Mouse (Mus musculus) MEL (cell line): Measurements from ENCODE around the gene Ywhae. TPM values are rescaled to one million over a fixed set of nuclear protein-coding genes. Genes with fewer than 3 reads are reported as not detected.

ENCODE experiments used
- DNase-seq: peaks from one replicate; pipeline ENCODE4 v3.0.0; 2011; ENCODE audit warnings: low read depth, low spot score
- H3K27ac ChIP-seq: 2 replicates; pipeline ENCODE4 v1.5.1; 2012; ENCODE audit warnings: low read depth, mild to moderate bottlenecking, control low read depth, low read length, moderate library complexity; ENCODE audit not compliant: control insufficient read depth
- H3K27me3 ChIP-seq, 2 experiments: fragments of 150-350 bp in 1 of 2; sonication (generic) in 1 of 2; 2 replicates each; pipeline ENCODE4 v1.6.1; 2012; ENCODE audit warnings: low read length in 2 of 2, mild to moderate bottlenecking in 2 of 2, improper control_type of control experiment in 1 of 2, moderate library complexity in 1 of 2; ENCODE audit not compliant: insufficient read depth in 2 of 2, control insufficient read depth in 1 of 2
- H3K36me3 ChIP-seq, 2 experiments: 2 replicates each; pipeline ENCODE4 v1.6.1; 2012 to 2014; ENCODE audit warnings: low read length in 2 of 2, improper control_type of control experiment in 1 of 2, inconsistent platforms in 1 of 2, mild to moderate bottlenecking in 1 of 2; ENCODE audit not compliant: insufficient read depth in 2 of 2, control insufficient read depth in 1 of 2
- H3K4me1 ChIP-seq, 2 experiments: fragments of 150-350 bp in 1 of 2; sonication (generic) in 1 of 2; 2 replicates each; pipeline ENCODE4 v1.6.1; 2012; ENCODE audit warnings: low read length in 2 of 2, improper control_type of control experiment in 1 of 2, mild to moderate bottlenecking in 1 of 2; ENCODE audit not compliant: insufficient read depth in 2 of 2, control insufficient read depth in 1 of 2
- H3K4me3 ChIP-seq, 2 experiments: fragments of 150-350 bp in 1 of 2; sonication (generic) in 1 of 2; 2 replicates each; pipeline ENCODE4 v1.5.1; 2012; ENCODE audit warnings: low read depth in 2 of 2, low read length in 2 of 2, mild to moderate bottlenecking in 2 of 2, moderate library complexity in 2 of 2, control low read depth in 1 of 2, improper control_type of control experiment in 1 of 2; ENCODE audit not compliant: control insufficient read depth in 1 of 2, insufficient read depth in 1 of 2
- H3K79me2 ChIP-seq: 2 replicates; pipeline ENCODE4 v1.6.1; 2012; ENCODE audit warnings: mild to moderate bottlenecking, low read length, moderate library complexity; ENCODE audit not compliant: control insufficient read depth, poor library complexity, insufficient read depth
- H3K9ac ChIP-seq: 2 replicates; pipeline ENCODE4 v1.6.1; 2012; ENCODE audit warnings: low read depth, mild to moderate bottlenecking, control low read depth, low read length, moderate library complexity; ENCODE audit not compliant: control insufficient read depth, poor library complexity, severe bottlenecking
- H3K9me3 ChIP-seq: fragments of 150-350 bp; sonication (generic); replicated peaks from 2 replicates; pipeline ENCODE4 v1.6.1; 2012; ENCODE audit warnings: mild to moderate bottlenecking, low read length, improper control_type of control experiment, moderate library complexity; ENCODE audit not compliant: insufficient read depth
- CHD1 ChIP-seq: IDR thresholded peaks from 2 replicates; pipeline ENCODE4 v1.6.1; 2012; ENCODE audit warnings: low read depth, mild to moderate bottlenecking, inconsistent platforms, low read length, improper control_type of control experiment
- CHD2 ChIP-seq: IDR thresholded peaks from 2 replicates; pipeline ENCODE4 v1.6.1; 2011; ENCODE audit warnings: low read length, improper control_type of control experiment
- CTCF ChIP-seq, 3 experiments: IDR thresholded peaks in 2 of 3; conservative IDR thresholded peaks in 1 of 3; 2 replicates each; pipeline ENCODE4 v1.5.1; 2011 to 2012; ENCODE audit warnings: low read length in 3 of 3, low read depth in 2 of 3, mild to moderate bottlenecking in 2 of 3, improper control_type of control experiment in 1 of 3, inconsistent platforms in 1 of 3, mixed read lengths in 1 of 3, moderate library complexity in 1 of 3; ENCODE audit not compliant: control insufficient read depth in 1 of 3, insufficient read depth in 1 of 3, poor library complexity in 1 of 3, severe bottlenecking in 1 of 3
- E2F4 ChIP-seq: IDR thresholded peaks from 2 replicates; pipeline ENCODE4 v1.6.1; 2011; ENCODE audit warnings: low read depth, low read length, improper control_type of control experiment, borderline replicate concordance
- ELF1 ChIP-seq: IDR thresholded peaks from 2 replicates; pipeline ENCODE4 v1.6.1; 2014; ENCODE audit warnings: low read depth, mild to moderate bottlenecking, inconsistent platforms, low read length, improper control_type of control experiment, moderate library complexity
- EP300 ChIP-seq, 2 experiments: IDR thresholded peaks; 2 replicates each; pipeline ENCODE4 v1.6.1; 2011; ENCODE audit warnings: improper control_type of control experiment in 2 of 2, low read length in 2 of 2, low read depth in 1 of 2, mild to moderate bottlenecking in 1 of 2
- ETS1 ChIP-seq: IDR thresholded peaks from 2 replicates; pipeline ENCODE4 v1.6.1; 2012; ENCODE audit warnings: low read depth, mild to moderate bottlenecking, inconsistent platforms, low read length, improper control_type of control experiment, moderate library complexity
- GATA1 ChIP-seq: IDR thresholded peaks from 2 replicates; pipeline ENCODE4 v1.6.1; 2011; ENCODE audit warnings: low read depth, low read length, improper control_type of control experiment
- HCFC1 ChIP-seq: IDR thresholded peaks from 2 replicates; pipeline ENCODE4 v1.6.1; 2012; ENCODE audit warnings: low read depth, mild to moderate bottlenecking, inconsistent platforms, low read length, improper control_type of control experiment, moderate library complexity
- JUND ChIP-seq: IDR thresholded peaks from 2 replicates; pipeline ENCODE4 v1.6.1; 2011; ENCODE audit warnings: low read depth, mild to moderate bottlenecking, improper control_type of control experiment, low read length
- KAT2A ChIP-seq: conservative IDR thresholded peaks from 2 replicates; pipeline ENCODE4 v1.6.1; 2012; ENCODE audit warnings: low read depth, low read length, improper control_type of control experiment, inconsistent platforms
- MAFK ChIP-seq: IDR thresholded peaks from 2 replicates; pipeline ENCODE4 v1.6.1; 2011; ENCODE audit warnings: low read depth, mild to moderate bottlenecking, low read length, improper control_type of control experiment, borderline replicate concordance
- MAZ ChIP-seq: IDR thresholded peaks from 2 replicates; pipeline ENCODE4 v1.6.1; 2012; ENCODE audit warnings: low read depth, mild to moderate bottlenecking, inconsistent platforms, low read length, improper control_type of control experiment
- MEF2A ChIP-seq: IDR thresholded peaks from 2 replicates; pipeline ENCODE4 v1.6.1; 2014; ENCODE audit warnings: low read depth, mild to moderate bottlenecking, inconsistent platforms, low read length, improper control_type of control experiment; ENCODE audit not compliant: poor library complexity, insufficient replicate concordance, severe bottlenecking; ENCODE audit errors: extremely low read depth
- MXI1 ChIP-seq: IDR thresholded peaks from 2 replicates; pipeline ENCODE4 v1.6.1; 2011; ENCODE audit warnings: mild to moderate bottlenecking, low read depth, low read length, improper control_type of control experiment
- MYB ChIP-seq: IDR thresholded peaks from 2 replicates; pipeline ENCODE4 v1.6.1; 2011; ENCODE audit warnings: mild to moderate bottlenecking, low read depth, low read length, improper control_type of control experiment
- NELFE ChIP-seq: IDR thresholded peaks from 2 replicates; pipeline ENCODE4 v1.6.1; 2011; ENCODE audit warnings: low read depth, low read length, improper control_type of control experiment
- POLR2A ChIP-seq, 2 experiments: IDR thresholded peaks; 2 replicates each; pipeline ENCODE4 v1.6.1; 2011 to 2012; ENCODE audit warnings: low read length in 2 of 2, mild to moderate bottlenecking in 2 of 2, control low read depth in 1 of 2, improper control_type of control experiment in 1 of 2, low read depth in 1 of 2, moderate library complexity in 1 of 2; ENCODE audit not compliant: control insufficient read depth in 1 of 2, insufficient read depth in 1 of 2, poor library complexity in 1 of 2
- POLR2AphosphoS2 ChIP-seq: IDR thresholded peaks from 2 replicates; pipeline ENCODE4 v1.6.1; 2011; ENCODE audit warnings: low read length, improper control_type of control experiment
- POLR2AphosphoS5 ChIP-seq: IDR thresholded peaks from 2 replicates; pipeline ENCODE4 v1.6.1; 2012; ENCODE audit warnings: low read depth, borderline replicate concordance, mild to moderate bottlenecking, inconsistent platforms, low read length, moderate library complexity, mixed read lengths
- RAD21 ChIP-seq: IDR thresholded peaks from 2 replicates; pipeline ENCODE4 v1.6.1; 2011; ENCODE audit warnings: mild to moderate bottlenecking, low read depth, low read length, improper control_type of control experiment
- RCOR1 ChIP-seq: IDR thresholded peaks from 2 replicates; pipeline ENCODE4 v1.6.1; 2012; ENCODE audit warnings: low read depth, mild to moderate bottlenecking, inconsistent platforms, low read length, improper control_type of control experiment
- SIN3A ChIP-seq: IDR thresholded peaks from 2 replicates; pipeline ENCODE4 v1.6.1; 2012; ENCODE audit warnings: low read length, improper control_type of control experiment, inconsistent platforms
- SMC3 ChIP-seq: IDR thresholded peaks from 2 replicates; pipeline ENCODE4 v1.6.1; 2011; ENCODE audit warnings: low read depth, low read length, improper control_type of control experiment
- TBP ChIP-seq: IDR thresholded peaks from 2 replicates; pipeline ENCODE4 v1.8.0; 2011; ENCODE audit warnings: low read depth, low read length, improper control_type of control experiment
- TCF12 ChIP-seq: IDR thresholded peaks from 2 replicates; pipeline ENCODE4 v1.6.1; 2014; ENCODE audit warnings: low read depth, mild to moderate bottlenecking, inconsistent platforms, low read length, improper control_type of control experiment, moderate library complexity
- USF1 ChIP-seq: IDR thresholded peaks from 2 replicates; pipeline ENCODE4 v1.6.1; 2014; ENCODE audit warnings: low read depth, mild to moderate bottlenecking, inconsistent platforms, low read length, improper control_type of control experiment, moderate library complexity
- polyA plus RNA-seq, 2 experiments: library from polyadenylated mRNA; stranded (reverse) in 1 of 2; unstranded in 1 of 2; fragments of >175 nt in 1 of 2; fragments of >200 nt in 1 of 2; gene quantifications; 2 replicates each; pipeline versions ENCODE4 v1.2.1 to v1.2.4; 2012; ENCODE audit warnings: low replicate concordance in 2 of 2, low read depth in 1 of 2; ENCODE audit not compliant: insufficient read length in 2 of 2, insufficient read depth in 1 of 2, missing spikeins in 1 of 2
- total RNA-seq: library from RNA; depleted of rRNA; stranded (reverse); fragments of 300-350 nt; gene quantifications from 2 replicates; pipeline ENCODE4 v1.2.3, GENCODE M21; 2012

Ywhae gene
- total and polyA plus RNA-seq, 3 experiments: 303 to 855 (median 755) TPM

DNA sequence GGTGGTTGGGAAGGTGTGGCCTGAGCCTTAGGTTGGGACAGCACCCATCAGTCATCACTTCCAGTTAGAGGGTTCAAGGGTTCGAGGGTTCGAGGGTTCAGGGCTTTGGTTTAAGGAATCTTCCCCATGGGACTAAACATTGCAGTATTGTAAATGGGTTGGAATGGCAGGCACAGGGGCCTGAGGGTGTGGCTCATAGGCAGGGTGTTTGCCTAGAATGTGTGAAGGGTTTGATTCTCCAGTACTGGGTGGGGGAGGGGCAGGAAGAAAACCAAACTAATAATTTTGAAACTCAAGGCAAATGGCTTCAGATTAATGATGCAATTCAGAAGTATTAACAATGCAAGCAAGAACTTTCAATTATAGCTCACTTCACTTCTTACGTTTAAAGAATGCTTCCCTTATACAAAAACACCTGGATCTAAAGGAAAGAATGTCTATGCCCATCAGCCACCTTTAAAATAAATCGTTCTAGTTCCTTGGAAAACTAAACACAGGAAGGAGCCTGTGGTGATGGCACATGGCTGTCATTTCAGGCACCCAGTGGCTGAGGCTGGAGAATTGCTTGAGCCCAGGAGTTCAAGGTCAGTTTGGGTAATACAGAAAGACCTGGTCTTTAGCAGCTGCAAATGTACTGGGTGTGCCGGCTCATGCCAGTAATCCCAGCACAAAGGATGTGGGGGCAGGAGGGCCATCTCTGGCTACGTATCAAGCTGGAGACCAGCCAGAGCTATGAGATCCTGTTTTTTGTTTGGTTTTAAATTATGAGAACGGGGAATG lies 69.3 kb downstream of the Ywhae start:
- TF ChIP-seq POLR2AphosphoS2: no peak
- TF ChIP-seq POLR2AphosphoS5: no peak
- TF ChIP-seq CHD1: no peak
- TF ChIP-seq MXI1: no peak
- no peak for TF ChIP-seq TCF12
- TF ChIP-seq ELF1: no peak
- TF ChIP-seq RAD21: no peak
- TF ChIP-seq MAFK: no peak
- no peak for TF ChIP-seq MYB
- TF ChIP-seq GATA1: no peak
- no peak for TF ChIP-seq RCOR1
- TF ChIP-seq TBP: no peak
- no peak for TF ChIP-seq USF1
- no peak for TF ChIP-seq CTCF (IDR thresholded peaks at IDR 0.05 in 2 of 3, conservative IDR thresholded peaks at IDR 0.05 in 1 of 3; ENCODE audit: control insufficient read depth in 1 of 3, insufficient read depth in 1 of 3, low read depth in 2 of 3, low read length in 3 of 3, poor library complexity in 1 of 3, severe bottlenecking in 1 of 3)
- no peak for TF ChIP-seq MAZ
- TF ChIP-seq, all 39 proteins: peak for 0
- no peaks in the 10 kb centered on the region for H3K9me3 ChIP-seq
- H3K27ac ChIP-seq: no peak overlapping the region
- H3K27me3 ChIP-seq: peaks cover 0 to 7% of the 10 kb centered on the region in 2 experiments; a peak in 2 of 4 replicates
- DNase-seq: no peak
- H3K4me1 ChIP-seq: no peaks in the 10 kb centered on the region
- H3K36me3 ChIP-seq: no peaks in the 10 kb centered on the region
- H3K79me2 ChIP-seq: no peaks in the 10 kb centered on the region
- H3K4me3 ChIP-seq: no peak overlapping the region
- H3K9ac ChIP-seq: no peak overlapping the region

DNA sequence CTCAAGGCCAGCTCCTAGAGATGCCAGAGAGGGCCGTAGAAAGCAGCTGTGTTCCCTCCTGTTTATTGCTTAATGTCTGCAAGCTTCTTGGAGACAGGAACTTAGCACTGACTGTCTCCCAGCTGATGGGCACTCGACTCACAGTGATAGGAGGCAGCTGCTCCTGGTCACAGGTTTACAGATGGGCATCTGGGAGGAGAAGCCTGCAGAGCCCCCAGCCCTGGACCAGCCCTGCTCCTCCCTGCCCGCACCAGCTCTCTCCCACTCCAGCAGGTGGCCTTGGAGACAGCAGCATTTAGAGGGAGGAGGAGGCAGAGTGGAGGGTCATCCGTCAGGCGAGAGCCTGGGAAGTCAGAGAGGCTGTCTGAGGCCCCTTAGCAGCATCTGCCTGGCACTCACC lies 74.8 kb downstream of the Ywhae start:
- TF ChIP-seq EP300 (IDR thresholded peaks at IDR 0.05; ENCODE audit: low read depth in 1 of 2, low read length in 2 of 2) (no peak), SMC3 (no peak), MAFK (no peak), POLR2A (IDR thresholded peaks at IDR 0.05; ENCODE audit: control insufficient read depth in 1 of 2, insufficient read depth in 1 of 2, low read depth in 1 of 2, low read length in 2 of 2, poor library complexity in 1 of 2) (no peak), HCFC1 (no peak), TBP (no peak), CHD2 (no peak), ELF1 (no peak), TCF12 (no peak), JUND (no peak), ETS1 (no peak), MYB (no peak), GATA1 (no peak), NELFE (no peak), MEF2A (no peak), E2F4 (no peak), RAD21 (no peak), KAT2A (no peak), SIN3A (no peak)
- Histone ChIP-seq H3K27ac (no peak overlapping the region), H3K4me1 (no peaks in the 10 kb centered on the region), H3K79me2 (no peaks in the 10 kb centered on the region), H3K4me3 (no peak overlapping the region), H3K9me3 (no peaks in the 10 kb centered on the region), H3K9ac (no peak overlapping the region), H3K36me3 (no peaks in the 10 kb centered on the region), H3K27me3 (peaks cover 3 to 24% of the 10 kb centered on the region in 2 experiments; a peak in 3 of 4 replicates)
- DNase-seq: no peak
